Mouse (Mus musculus) kidney, postnatal 0 days (tissue): ENCODE data around the gene Rab34. TPM values are rescaled to one million over a fixed set of nuclear protein-coding genes. Genes with fewer than 3 reads are reported as not detected.
A peak's percentile ranks its signal among the peaks of the same experiment; 100 is the strongest.

Experiments used
- ATAC-seq: fragments of 200-750 bp; cut with Nextera tagmentation; replicated peaks from 2 replicates; pipeline ENCODE4 v1.8.0; 2017; ENCODE audit warnings: low read depth, moderate number of reproducible peaks, moderate TSS enrichment, moderate library complexity; ENCODE audit not compliant: low FRiP score
- DNase-seq: peaks from one replicate; pipeline ENCODE4 v3.0.0-alpha.2; 2016; ENCODE audit warnings: low spot score
- H3K27ac ChIP-seq: fragments of 300-500 bp; sonication (generic); 2 replicates; pipeline ENCODE4 v1.5.1; 2014; ENCODE audit warnings: mild to moderate bottlenecking
- H3K27me3 ChIP-seq: fragments of 300-500 bp; sonication (generic); 2 replicates; pipeline ENCODE4 v1.6.1; 2014; ENCODE audit warnings: low read length, mixed read lengths; ENCODE audit not compliant: insufficient read depth
- H3K36me3 ChIP-seq: fragments of 300-500 bp; sonication (generic); 2 replicates; pipeline ENCODE4 v1.6.1; 2014; ENCODE audit warnings: low read length, mixed read lengths; ENCODE audit not compliant: insufficient read depth
- H3K4me1 ChIP-seq: fragments of 300-500 bp; sonication (generic); replicated peaks from 2 replicates; pipeline ENCODE4 v1.6.1; 2014; ENCODE audit warnings: antibody characterized with exemption, low read length, mixed read lengths; ENCODE audit not compliant: insufficient read depth
- H3K4me2 ChIP-seq: fragments of 300-500 bp; sonication (generic); 2 replicates; pipeline ENCODE4 v1.6.1; 2014; ENCODE audit warnings: mild to moderate bottlenecking, low read length, moderate library complexity, mixed read lengths
- H3K4me3 ChIP-seq: fragments of 300-500 bp; sonication (generic); replicated peaks from 2 replicates; pipeline ENCODE4 v1.5.1; 2014; ENCODE audit warnings: low read depth, low read length
- H3K9ac ChIP-seq: fragments of 300-500 bp; sonication (generic); 2 replicates; pipeline ENCODE4 v1.6.1; 2014; ENCODE audit warnings: low read depth, low read length
- H3K9me3 ChIP-seq: fragments of 300-500 bp; sonication (generic); replicated peaks from 2 replicates; pipeline ENCODE4 v1.6.1; 2016; ENCODE audit warnings: low read length, inconsistent platforms, mixed read lengths
- CTCF ChIP-seq: IDR thresholded peaks from 2 replicates; pipeline ENCODE4 v1.5.1; 2016; ENCODE audit warnings: antibody characterized with exemption, low read depth, mild to moderate bottlenecking, moderate library complexity
- WGBS: fragments of 180-500 bp; shearing (Covaris S2); extraction: QIAGEN DNeasy Blood & Tissue Kit; methylation state at CpG from one replicate; pipeline ENCODE4 v1.1.7; 2014; 5-methylcytosine and 5-hydroxymethylcytosine counted together
- polyA plus RNA-seq: library from polyadenylated mRNA; unstranded; fragments of >200 nt; fragmentation: Nextera tagmentation; extraction: Ambion mirVana; gene quantifications from 2 replicates; pipeline ENCODE4 v1.2.1, GENCODE M21; 2015

Rab34 gene
- polyA plus RNA-seq, 1 experiment from 2014 or later = 129 TPM

GRCm38 (mm10) chr11:78190041-78190440 lies 1.8 kb downstream of the Rab34 start:
- DNase-seq (no peak), ATAC-seq (0 out of 2 replicates have a peak, but pooled peaks have one; percentile 17)
- Histone ChIP-seq H3K9me3 (no peaks in the 10 kb centered on the region), H3K4me3 (peak overlapping the region; percentile 78), H3K4me2 (peak overlapping the region; percentile 82), H3K36me3 (peaks cover 21% of the 10 kb centered on the region), H3K9ac (peak overlapping the region; percentile 94), H3K27me3 (no peaks in the 10 kb centered on the region), H3K4me1 (peaks cover 12% of the 10 kb centered on the region), H3K27ac (peak overlapping the region; percentile 99)
- TF ChIP-seq CTCF = no peak
- WGBS = 44% methylated on average over 6 of the region's 6 CpGs

- ATAC-seq = no peak
- TF ChIP-seq CTCF = no peak
- Histone ChIP-seq H3K4me2 (peak within 1 kb of the TSS; percentile 65), H3K36me3 (peaks cover 21% of the 10 kb centered on the region), H3K9me3 (no peaks in the 10 kb centered on the region), H3K27ac (no peak within 1 kb of the TSS), H3K4me3 (peak within 1 kb of the TSS; percentile 53), H3K4me1 (peaks cover 14% of the 10 kb centered on the region), H3K27me3 (no peaks in the 10 kb centered on the region), H3K9ac (0 out of 2 replicates have a peak within 1 kb of the TSS, but pooled peaks have one; percentile 13)
- 78% methylated on average over 1 of the region's 1 CpGs for WGBS
- DNase-seq = no peak
Measured at GRCm38 (mm10) chr11:78193113-78193512, 4.9 kb downstream of the Rab34 start, which contains the start of gene Proca1. Gene Proca1 (plus strand): TSS chr11:78193392.

- Histone ChIP-seq H3K4me3 (peak overlapping the region; percentile 53), H3K36me3 (peaks cover 21% of the 10 kb centered on the region), H3K4me1 (peaks cover 11% of the 10 kb centered on the region), H3K27me3 (no peaks in the 10 kb centered on the region), H3K9ac (peak overlapping the region; percentile 13), H3K27ac (no peak overlapping the region), H3K9me3 (no peaks in the 10 kb centered on the region), H3K4me2 (peak overlapping the region; percentile 65)
- WGBS = 2% methylated on average over 30 of the region's 30 CpGs
- DNase-seq (peak; percentile 86), ATAC-seq (peak; percentile 73)
- no peak for TF ChIP-seq CTCF
Measured at GRCm38 (mm10) chr11:78194411-78195100, 6.3 kb downstream of the Rab34 start.

GRCm38 (mm10) chr11:78195101-78195863 lies 7.1 kb downstream of the Rab34 start:
- WGBS = 66% methylated on average over 23 of the region's 23 CpGs
- DNase-seq (no peak), ATAC-seq (no peak)
- Histone ChIP-seq H3K4me1 (peaks cover 5% of the 10 kb centered on the region), H3K27me3 (no peaks in the 10 kb centered on the region), H3K9me3 (no peaks in the 10 kb centered on the region), H3K4me3 (peak overlapping the region; percentile 53), H3K36me3 (peaks cover 17% of the 10 kb centered on the region), H3K9ac (peak overlapping the region; percentile 13), H3K27ac (no peak overlapping the region), H3K4me2 (peak overlapping the region; percentile 65)
- no peak for TF ChIP-seq CTCF

GRCm38 (mm10) chr11:78202372-78202771 lies 14.1 kb downstream of the Rab34 start:
- Histone ChIP-seq H3K9ac (no peak overlapping the region), H3K9me3 (no peaks in the 10 kb centered on the region), H3K27ac (no peak overlapping the region), H3K4me2 (no peak overlapping the region), H3K4me1 (peaks cover 3% of the 10 kb centered on the region; the same call in 1 of the 2 replicates), H3K4me3 (no peak overlapping the region), H3K36me3 (peaks cover 8% of the 10 kb centered on the region), H3K27me3 (no peaks in the 10 kb centered on the region)
- 74% methylated on average over 3 of the region's 3 CpGs for WGBS
- TF ChIP-seq CTCF = no peak
- no peak for ATAC-seq
- no peak for DNase-seq

- 74% methylated on average over 6 of the region's 6 CpGs for WGBS
- TF ChIP-seq CTCF = no peak
- peaks cover 3% of the 10 kb centered on the region; the same call in 1 of the 2 replicates for H3K4me1 ChIP-seq
- H3K9me3 ChIP-seq = no peaks in the 10 kb centered on the region
- no peak overlapping the region for H3K27ac ChIP-seq
- H3K9ac ChIP-seq = no peak overlapping the region
- DNase-seq (no peak), ATAC-seq (no peak)
- H3K36me3 ChIP-seq = peaks cover 27% of the 10 kb centered on the region
- H3K4me2 ChIP-seq = no peak overlapping the region
- H3K4me3 ChIP-seq = no peak overlapping the region
- H3K27me3 ChIP-seq = no peaks in the 10 kb centered on the region
Measured at GRCm38 (mm10) chr11:78204287-78204686, 16.1 kb downstream of the Rab34 start.
